Mouse (Mus musculus) neural tube, postnatal 0 days (tissue): ENCODE results near the gene Fam221b. TPM values are rescaled to one million over a fixed set of nuclear protein-coding genes. Genes with fewer than 3 reads are reported as not detected.

ENCODE experiments used
- microRNA-seq: library from miRNA; unstranded; fragments of <30 nt; microRNA quantifications from one replicate; pipeline ENCODE4, GENCODE M21; 2016
- polyA plus RNA-seq: library from polyadenylated mRNA; unstranded; fragments of >200 nt; fragmentation: Nextera tagmentation; extraction: Ambion mirVana; gene quantifications from 2 replicates; pipeline ENCODE4 v1.2.1, GENCODE M21; 2015

The Fam221b gene
- polyA plus RNA-seq = 1.6 and 2.0 TPM in 2 replicates

GRCm38 (mm10) chr4:43668782-43669427 is at the start of gene Fam221b, which contains the start of gene Tmem8b:
Fam221b (minus strand) TSS chr4:43669145.
Tmem8b (plus strand) TSS chr4:43668971.

GRCm38 (mm10) chr4:43709869-43710268 is 40.9 kb upstream of the Fam221b start, which contains the start of gene Olfr71:
Olfr71 (minus strand) TSS chr4:43710255.

GRCm38 (mm10) chr4:43700707-43701106 is 31.8 kb upstream of the Fam221b start, which contains the start of gene Olfr70:
Olfr70 (minus strand) TSS chr4:43700807.

GRCm38 (mm10) chr4:43656339-43657109 is 12.4 kb downstream of the Fam221b start, which contains the start of gene Hint2:
Hint2 (minus strand) TSS chr4:43656466.

GRCm38 (mm10) chr4:43653161-43654015 is 15.6 kb downstream of the Fam221b start, which contains the start of gene Spag8:
Spag8 (minus strand) TSS chr4:43653594.

GRCm38 (mm10) chr4:43631046-43631955 is 37.6 kb downstream of the Fam221b start, which contains the start of gene Npr2:
Npr2 (plus strand) TSS chr4:43631935.

Small RNAs within 50 kb of the gene (microRNA-seq; reads per million reads assigned to microRNA genes)
- not detected for gene Gm25262

Other genes starting within 250 kb of the Fam221b start
- 3.3 and 4.0 TPM in 2 replicates for gene Fam166b, start 240.0 kb downstream of the Fam221b start, polyA plus RNA-seq
- 23.4 and 24.1 TPM in 2 replicates for gene Tesk1, start 227.2 kb downstream of the Fam221b start, polyA plus RNA-seq
- 3.3 and 5.4 TPM in 2 replicates for gene Cd72, start 214.5 kb downstream of the Fam221b start, polyA plus RNA-seq
- not detected in 2 replicates for gene Sit1, start 185.4 kb downstream of the Fam221b start, polyA plus RNA-seq
- gene Ccdc107, start 176.2 kb downstream of the Fam221b start, polyA plus RNA-seq = 110 and 113 TPM in 2 replicates
- 2.9 and 3.9 TPM in 2 replicates for gene Arhgef39, start 169.4 kb downstream of the Fam221b start, polyA plus RNA-seq
- 0.23 and 0.37 TPM in 2 replicates for gene Car9, start 162.2 kb downstream of the Fam221b start, polyA plus RNA-seq
- gene Tpm2, start 145.4 kb downstream of the Fam221b start, polyA plus RNA-seq = 10.8 and 12.2 TPM in 2 replicates
- gene Creb3, start 106.8 kb downstream of the Fam221b start, polyA plus RNA-seq = 77.3 and 93.8 TPM in 2 replicates
- 75.4 and 77.1 TPM in 2 replicates for gene Tln1, start 106.5 kb downstream of the Fam221b start, polyA plus RNA-seq
- 12.9 and 14.9 TPM in 2 replicates for gene Rgp1, start 90.4 kb downstream of the Fam221b start, polyA plus RNA-seq
- 48.6 and 54.6 TPM in 2 replicates for gene Gba2, start 90.3 kb downstream of the Fam221b start, polyA plus RNA-seq
- 0.38 and 2.0 TPM in 2 replicates for gene Msmp, start 84.7 kb downstream of the Fam221b start, polyA plus RNA-seq
- 10.6 and 12.2 TPM in 2 replicates for gene Npr2, start 37.2 kb downstream of the Fam221b start, polyA plus RNA-seq
- 5.6 and 5.7 TPM in 2 replicates for gene Spag8, start 15.6 kb downstream of the Fam221b start, polyA plus RNA-seq
- 88.3 and 108 TPM in 2 replicates for gene Hint2, start 12.7 kb downstream of the Fam221b start, polyA plus RNA-seq
- gene Tmem8b, start 174 bp downstream of the Fam221b start, polyA plus RNA-seq = 10.1 and 10.2 TPM in 2 replicates
- not detected in 2 replicates for gene Olfr70, start 31.7 kb upstream of the Fam221b start, polyA plus RNA-seq
- gene Olfr71, start 41.1 kb upstream of the Fam221b start, polyA plus RNA-seq = not detected in 2 replicates
- gene Hrct1, start 58.0 kb upstream of the Fam221b start, polyA plus RNA-seq = 1.1 and 1.3 TPM in 2 replicates
- 0.14 and 0.17 TPM in 2 replicates for gene Spaar, start 60.9 kb upstream of the Fam221b start, polyA plus RNA-seq
- gene Olfr159, start 101.9 kb upstream of the Fam221b start, polyA plus RNA-seq = not detected in 2 replicates
- not detected in 2 replicates for gene Olfr156, start 154.8 kb upstream of the Fam221b start, polyA plus RNA-seq
- gene Olfr157, start 171.1 kb upstream of the Fam221b start, polyA plus RNA-seq = not detected in 2 replicates
- not detected in 2 replicates for gene Olfr155, start 182.4 kb upstream of the Fam221b start, polyA plus RNA-seq
- 5.6 and 5.7 TPM in 2 replicates for gene Reck, start 206.4 kb upstream of the Fam221b start, polyA plus RNA-seq